ENCODE assay signal across 8 mouse cellular contexts in the genomic region with DNA sequence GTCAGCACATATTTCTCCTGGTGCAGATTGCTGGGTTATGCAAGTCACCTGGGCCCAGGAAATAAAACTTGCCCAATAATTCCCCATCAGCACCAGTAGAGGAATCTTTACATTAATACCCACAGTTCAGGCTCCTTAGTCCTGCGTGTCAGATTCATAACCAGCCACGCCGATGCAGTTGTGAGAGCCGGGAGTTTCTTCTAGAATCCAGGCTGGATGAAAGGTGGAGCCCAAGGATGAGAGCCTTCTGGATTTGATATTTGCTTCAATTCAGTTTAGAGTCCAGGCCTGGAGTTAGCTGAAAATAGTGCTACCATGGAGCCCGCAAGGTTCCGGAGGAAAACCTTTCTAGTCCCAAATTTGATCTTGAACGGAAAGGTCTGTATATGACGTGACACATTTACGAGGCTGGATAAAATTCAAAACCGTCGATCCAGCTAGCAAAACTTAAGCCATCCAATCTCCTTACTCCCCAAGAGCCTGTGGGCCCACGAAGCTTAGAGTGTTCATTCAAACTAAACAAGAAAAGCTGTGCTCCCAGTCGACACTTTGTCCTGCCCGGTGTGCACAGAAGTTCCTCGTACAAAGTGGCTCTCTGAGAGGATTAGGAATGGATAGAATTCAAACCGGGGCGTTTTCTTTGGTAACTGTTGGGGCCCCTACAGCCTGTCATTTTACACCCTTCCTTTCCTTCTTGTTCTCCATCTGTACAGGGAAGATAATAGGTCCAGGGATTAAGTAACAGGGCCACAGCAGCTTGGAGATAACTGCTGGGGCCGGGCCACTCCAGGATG. TPM values are rescaled to one million over a fixed set of nuclear protein-coding genes. Genes with fewer than 3 reads are reported as not detected.
A peak's percentile ranks its signal among the peaks of the same experiment; 100 is the strongest.
DNase-seq lines count a peak whose midpoint lies in the region; ATAC-seq lines count a peak whose summit lies in the region.

No protein-coding gene starts in this region.

- no peak for ATAC-seq in heart, embryonic 13.5 days (ENCODE audit: extremely low read depth, insufficient number of reproducible peaks, low FRiP score, low TSS enrichment)
- no peak for ATAC-seq in forebrain, embryonic 15.5 days (replicated peaks)
- peak; percentile 73 for ATAC-seq in liver, embryonic 15.5 days (ENCODE audit: insufficient read depth)
- no peak for ATAC-seq in granulocyte monocyte progenitor cell, adult 5-6 weeks (replicated peaks; ENCODE audit: poor library complexity, severe bottlenecking)

- peak overlapping the region; percentile 95 for H3K4me2 ChIP-seq in heart, embryonic 13.5 days
- H3K4me2 ChIP-seq in forebrain, embryonic 15.5 days (replicated peaks): peak overlapping the region; percentile 90
- peak overlapping the region; percentile 94 for H3K4me2 ChIP-seq in liver, embryonic 15.5 days

- no peaks in the 10 kb centered on the region for H3K27me3 ChIP-seq in heart, embryonic 13.5 days (replicated peaks)
- H3K27me3 ChIP-seq in forebrain, embryonic 15.5 days: no peaks in the 10 kb centered on the region
- H3K27me3 ChIP-seq in liver, embryonic 15.5 days: no peaks in the 10 kb centered on the region

- H3K4me1 ChIP-seq in heart, embryonic 13.5 days: peaks cover 36% of the 10 kb centered on the region
- H3K4me1 ChIP-seq in forebrain, embryonic 15.5 days: peaks cover 31% of the 10 kb centered on the region
- peaks cover 67% of the 10 kb centered on the region for H3K4me1 ChIP-seq in liver, embryonic 15.5 days (replicated peaks)

- peaks cover 5% of the 10 kb centered on the region; the same call in 1 of the 2 replicates for H3K9me3 ChIP-seq in heart, embryonic 13.5 days
- no peaks in the 10 kb centered on the region for H3K9me3 ChIP-seq in forebrain, embryonic 15.5 days
- no peaks in the 10 kb centered on the region for H3K9me3 ChIP-seq in liver, embryonic 15.5 days (replicated peaks)

- H3K4me3 ChIP-seq in heart, embryonic 13.5 days: peak overlapping the region; percentile 98
- H3K4me3 ChIP-seq in forebrain, embryonic 15.5 days: peak overlapping the region; percentile 99
- peak overlapping the region; percentile 98 for H3K4me3 ChIP-seq in liver, embryonic 15.5 days (replicated peaks)

- H3K9ac ChIP-seq in heart, embryonic 13.5 days: peak overlapping the region; percentile 93
- H3K9ac ChIP-seq in forebrain, embryonic 15.5 days (replicated peaks): peak overlapping the region; percentile 97
- H3K9ac ChIP-seq in liver, embryonic 15.5 days: peak overlapping the region; percentile 99

- no peak for DNase-seq in heart, postnatal 10 days
- DNase-seq in MEL-GATA-1-ER (ENCODE audit: extremely low read depth, low read depth): peak; percentile 88
- no peak for DNase-seq in cerebellum, postnatal 4 days (ENCODE audit: low spot score in 2 of 2)
- no peak for DNase-seq in urinary bladder, postnatal 25 days (ENCODE audit: low spot score)

- 25% methylated on average over 18 of the region's 18 CpGs for WGBS in heart, embryonic 13.5 days
- WGBS in forebrain, embryonic 15.5 days: 5% methylated on average over 18 of the region's 18 CpGs
- WGBS in liver, embryonic 15.5 days (ENCODE audit: insufficient replicate concordance): 14% methylated on average over 18 of the region's 18 CpGs

- intact Hi-C loops in heart, postnatal 10 days (cut with DNase I): loop anchor here (10.0 kb wide), 1 partner anchor 461 kb away; no protein-coding TSS in a partner anchor

- no peaks in the 10 kb centered on the region for H3K36me3 ChIP-seq in heart, embryonic 13.5 days
- H3K36me3 ChIP-seq in forebrain, embryonic 15.5 days: no peaks in the 10 kb centered on the region
- peaks cover 41% of the 10 kb centered on the region for H3K36me3 ChIP-seq in liver, embryonic 15.5 days (replicated peaks)

- H3K27ac ChIP-seq in heart, embryonic 13.5 days (replicated peaks): peak overlapping the region; percentile 68
- H3K27ac ChIP-seq in forebrain, embryonic 15.5 days (replicated peaks): no peak overlapping the region
- peak overlapping the region; percentile 93 for H3K27ac ChIP-seq in liver, embryonic 15.5 days (replicated peaks)

RNA-seq across cellular contexts. Expression of a gene that starts 1.0 kb away (rescaled TPM):
- polyA plus RNA-seq in heart, embryonic 13.5 days (2015; fragmentation: Nextera tagmentation; extraction: Ambion mirVana): 18.7 and 19.3 TPM in 2 replicates
- total RNA-seq in heart, postnatal 10 days (2021): 10 to 100 TPM; 11.7 to 15.3 TPM
- 24.0 and 25.1 TPM in 2 replicates for polyA plus RNA-seq in forebrain, embryonic 15.5 days (2015; fragmentation: Nextera tagmentation; extraction: Ambion mirVana)
- 81.7 and 84.5 TPM in 2 replicates for polyA plus RNA-seq in liver, embryonic 15.5 days (2015; fragmentation: Nextera tagmentation; extraction: Ambion mirVana)
- 7.6 and 13.9 TPM in 2 replicates for total RNA-seq in granulocyte monocyte progenitor cell, adult 5-6 weeks (2014; fragmentation: Nextera tagmentation)
- 17.7 and 19.8 TPM in 2 replicates for total RNA-seq in granulocyte monocyte progenitor cell, adult 5-6 weeks (2017)

RNA-seq across cellular contexts. Expression of a gene that starts 44.2 kb away (rescaled TPM):
- polyA plus RNA-seq in heart, embryonic 13.5 days (2015; fragmentation: Nextera tagmentation; extraction: Ambion mirVana): 9.5 and 10.5 TPM in 2 replicates
- 1 to 10 TPM; 6.2 to 6.3 TPM for total RNA-seq in heart, postnatal 10 days (2021)
- polyA plus RNA-seq in forebrain, embryonic 15.5 days (2015; fragmentation: Nextera tagmentation; extraction: Ambion mirVana): 4.0 TPM in 2 replicates
- polyA plus RNA-seq in liver, embryonic 15.5 days (2015; fragmentation: Nextera tagmentation; extraction: Ambion mirVana): 5.3 and 5.4 TPM in 2 replicates
- 4.7 and 10.5 TPM in 2 replicates for total RNA-seq in granulocyte monocyte progenitor cell, adult 5-6 weeks (2014; fragmentation: Nextera tagmentation)
- total RNA-seq in granulocyte monocyte progenitor cell, adult 5-6 weeks (2017): 7.3 and 10.9 TPM in 2 replicates
